Mouse (Mus musculus) small intestine, adult 2 months (tissue): ENCODE measurements around the gene Tnfsf14.

Source experiments
- CTCF ChIP-seq: fragments of 200-500 bp; IDR thresholded peaks from 2 replicates; pipeline ENCODE4 v1.5.1; 2012; ENCODE audit warnings: low read depth, mild to moderate bottlenecking, control low read depth, inconsistent platforms, low read length, moderate library complexity, mixed read lengths; ENCODE audit not compliant: insufficient replicate concordance, insufficient read length; ENCODE audit errors: extremely low read depth
- POLR2A ChIP-seq: fragments of 200-500 bp; IDR thresholded peaks from 2 replicates; pipeline ENCODE4 v1.6.1; 2012; ENCODE audit warnings: low read depth, mild to moderate bottlenecking, control low read depth, inconsistent platforms, low read length, moderate library complexity

DNA sequence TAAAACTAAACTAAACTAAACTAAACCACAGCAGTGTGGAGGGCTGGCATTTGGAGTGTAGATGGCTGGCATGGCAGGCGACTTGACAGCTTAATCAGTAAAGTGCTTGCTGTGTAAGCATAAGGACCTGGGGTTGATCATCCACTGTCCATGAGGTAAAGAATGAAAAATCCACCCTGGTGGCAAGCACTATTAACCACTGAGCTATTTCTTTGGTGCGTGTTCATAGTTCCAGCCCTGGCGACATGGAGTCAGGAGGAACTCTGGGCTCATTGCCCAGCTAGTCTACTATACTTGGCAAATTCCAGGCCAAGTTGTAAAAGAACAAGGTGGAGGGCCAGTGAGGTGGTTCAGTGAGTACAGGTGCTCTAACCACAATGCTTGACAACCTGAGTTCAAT lies 14.0 kb upstream of the Tnfsf14 start:
- TF ChIP-seq POLR2A (no peak), CTCF (no peak)
